Mouse (Mus musculus): Measurements from ENCODE around the gene Atp11c.

DNA sequence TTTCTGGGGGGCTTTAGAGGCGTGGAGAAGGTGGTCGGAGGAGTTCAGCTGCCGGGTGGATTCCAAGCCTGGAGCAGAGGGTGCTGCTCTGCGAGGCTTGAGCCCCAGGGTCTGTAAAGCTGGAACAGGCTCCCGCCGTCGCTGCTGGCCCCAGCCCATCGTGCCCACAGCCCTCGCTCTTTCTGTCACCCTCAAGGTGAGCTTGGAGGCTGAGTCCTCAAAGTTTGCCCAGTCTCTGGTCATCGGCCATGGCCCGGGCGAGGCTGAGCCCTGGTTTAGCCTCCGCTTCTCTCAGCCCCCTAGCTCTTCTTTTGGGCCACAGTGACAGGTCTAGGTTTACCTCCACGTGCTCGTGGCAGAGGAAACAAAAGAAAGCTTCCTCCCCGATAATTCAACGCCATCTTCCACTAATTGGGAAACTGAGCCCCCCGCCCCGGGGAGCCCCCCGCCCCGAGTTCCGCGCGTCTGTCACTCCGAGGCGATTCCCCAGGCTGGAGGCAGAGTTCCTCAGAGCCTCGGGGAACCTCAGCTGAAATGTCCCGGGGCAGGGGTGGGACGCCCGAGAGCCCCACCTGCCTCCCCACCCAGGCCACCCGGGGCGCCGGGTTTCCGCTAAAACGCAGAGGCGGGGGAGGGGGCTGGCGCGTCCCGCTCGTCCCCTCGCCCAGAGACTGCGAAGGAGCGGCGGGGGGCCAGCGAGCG lies 189.3 kb downstream of the Atp11c start:
- TF ChIP-seq CTCF (IDR thresholded peaks at IDR 0.05; ENCODE audit: low read depth) (no peak), EP300 (optimal IDR thresholded peaks at IDR 0.05) (no peak)

Measured in stomach, postnatal 0 days (tissue).